Mouse (Mus musculus): ENCODE results near the gene Iqcn. TPM values are rescaled to one million over a fixed set of nuclear protein-coding genes. Genes with fewer than 3 reads are reported as not detected.

The Iqcn gene
- polyA plus RNA-seq, 1 experiment from 2014 or later, result not detected

GRCm38 (mm10) chr8:70729808-70730475 lies 26.7 kb downstream of the Iqcn start:
- Histone ChIP-seq H3K4me3 (ENCODE audit: low read length) (peak overlapping the region; percentile 14; the same call in 1 of the 2 replicates), H3K4me1 (ENCODE audit: control insufficient read depth, insufficient read depth, low read depth, low read length) (no peaks in the 10 kb centered on the region), H3K27ac (ENCODE audit: low read depth, low read length) (no peak overlapping the region), H3K27me3 (replicated peaks; ENCODE audit: control insufficient read depth, insufficient read depth, low read length) (peaks cover 26% of the 10 kb centered on the region), H3K36me3 (ENCODE audit: control insufficient read depth, insufficient read depth, low read length) (no peaks in the 10 kb centered on the region), H3K9ac (ENCODE audit: low read depth, low read length) (no peak overlapping the region), H3K4me2 (ENCODE audit: low read length) (peak overlapping the region; percentile 38), H3K9me3 (ENCODE audit: control insufficient read depth, low read length) (no peaks in the 10 kb centered on the region)
- ATAC-seq, result no peak
- WGBS, result 5% methylated on average over 34 of the region's 34 CpGs

GRCm38 (mm10) chr8:70730956-70731355 lies 27.7 kb downstream of the Iqcn start:
- Histone ChIP-seq H3K4me1 (ENCODE audit: control insufficient read depth, insufficient read depth, low read depth, low read length) (no peaks in the 10 kb centered on the region), H3K9ac (ENCODE audit: low read depth, low read length) (no peak overlapping the region), H3K4me2 (ENCODE audit: low read length) (no peak overlapping the region), H3K27me3 (replicated peaks; ENCODE audit: control insufficient read depth, insufficient read depth, low read length) (peaks cover 26% of the 10 kb centered on the region), H3K36me3 (ENCODE audit: control insufficient read depth, insufficient read depth, low read length) (no peaks in the 10 kb centered on the region), H3K4me3 (ENCODE audit: low read length) (no peak overlapping the region), H3K27ac (ENCODE audit: low read depth, low read length) (no peak overlapping the region), H3K9me3 (ENCODE audit: control insufficient read depth, low read length) (no peaks in the 10 kb centered on the region)
- ATAC-seq, result no peak
- WGBS, result 86% methylated on average over 4 of the region's 4 CpGs

GRCm38 (mm10) chr8:70737705-70738104 lies 34.4 kb downstream of the Iqcn start:
- ATAC-seq, result no peak
- WGBS, result 72% methylated on average over 5 of the region's 5 CpGs
- H3K4me3 ChIP-seq (ENCODE audit: low read length), result no peak overlapping the region
- H3K27ac ChIP-seq (ENCODE audit: low read depth, low read length), result no peak overlapping the region
- H3K4me1 ChIP-seq (ENCODE audit: control insufficient read depth, insufficient read depth, low read depth, low read length), result no peaks in the 10 kb centered on the region
- peaks cover 9% of the 10 kb centered on the region for H3K27me3 ChIP-seq (replicated peaks; ENCODE audit: control insufficient read depth, insufficient read depth, low read length)
- no peak overlapping the region for H3K4me2 ChIP-seq (ENCODE audit: low read length)
- no peaks in the 10 kb centered on the region for H3K36me3 ChIP-seq (ENCODE audit: control insufficient read depth, insufficient read depth, low read length)
- no peak overlapping the region for H3K9ac ChIP-seq (ENCODE audit: low read depth, low read length)
- H3K9me3 ChIP-seq (ENCODE audit: control insufficient read depth, low read length), result no peaks in the 10 kb centered on the region

- no peak for ATAC-seq
- H3K9ac ChIP-seq (ENCODE audit: low read depth, low read length), result no peak overlapping the region
- H3K36me3 ChIP-seq (ENCODE audit: control insufficient read depth, insufficient read depth, low read length), result no peaks in the 10 kb centered on the region
- H3K4me1 ChIP-seq (ENCODE audit: control insufficient read depth, insufficient read depth, low read depth, low read length), result peaks cover 4% of the 10 kb centered on the region
- WGBS, result 72% methylated on average over 3 of the region's 3 CpGs
- H3K27me3 ChIP-seq (replicated peaks; ENCODE audit: control insufficient read depth, insufficient read depth, low read length), result peaks cover 15% of the 10 kb centered on the region
- H3K9me3 ChIP-seq (ENCODE audit: control insufficient read depth, low read length), result no peaks in the 10 kb centered on the region
- no peak overlapping the region for H3K4me2 ChIP-seq (ENCODE audit: low read length)
- no peak overlapping the region for H3K27ac ChIP-seq (ENCODE audit: low read depth, low read length)
- no peak overlapping the region for H3K4me3 ChIP-seq (ENCODE audit: low read length)
Observed at GRCm38 (mm10) chr8:70738211-70738610, 35.0 kb downstream of the Iqcn start.

GRCm38 (mm10) chr8:70741661-70742060 lies 38.4 kb downstream of the Iqcn start:
- Histone ChIP-seq H3K4me1 (ENCODE audit: control insufficient read depth, insufficient read depth, low read depth, low read length) (peaks cover 13% of the 10 kb centered on the region), H3K4me3 (ENCODE audit: low read length) (no peak overlapping the region), H3K27ac (ENCODE audit: low read depth, low read length) (no peak overlapping the region), H3K4me2 (ENCODE audit: low read length) (no peak overlapping the region), H3K9ac (ENCODE audit: low read depth, low read length) (no peak overlapping the region), H3K36me3 (ENCODE audit: control insufficient read depth, insufficient read depth, low read length) (no peaks in the 10 kb centered on the region), H3K9me3 (ENCODE audit: control insufficient read depth, low read length) (no peaks in the 10 kb centered on the region), H3K27me3 (replicated peaks; ENCODE audit: control insufficient read depth, insufficient read depth, low read length) (peaks cover 35% of the 10 kb centered on the region)
- WGBS, result 63% methylated on average over 5 of the region's 5 CpGs
- ATAC-seq, result no peak

GRCm38 (mm10) chr8:70742176-70742575 lies 38.9 kb downstream of the Iqcn start:
- Histone ChIP-seq H3K4me2 (ENCODE audit: low read length) (no peak overlapping the region), H3K4me3 (ENCODE audit: low read length) (no peak overlapping the region), H3K27me3 (replicated peaks; ENCODE audit: control insufficient read depth, insufficient read depth, low read length) (peaks cover 36% of the 10 kb centered on the region), H3K4me1 (ENCODE audit: control insufficient read depth, insufficient read depth, low read depth, low read length) (peaks cover 13% of the 10 kb centered on the region), H3K9me3 (ENCODE audit: control insufficient read depth, low read length) (no peaks in the 10 kb centered on the region), H3K9ac (ENCODE audit: low read depth, low read length) (no peak overlapping the region), H3K27ac (ENCODE audit: low read depth, low read length) (no peak overlapping the region), H3K36me3 (ENCODE audit: control insufficient read depth, insufficient read depth, low read length) (no peaks in the 10 kb centered on the region)
- 73% methylated on average over 11 of the region's 11 CpGs for WGBS
- ATAC-seq, result no peak

- Histone ChIP-seq H3K4me1 (ENCODE audit: control insufficient read depth, insufficient read depth, low read depth, low read length) (peaks cover 13% of the 10 kb centered on the region), H3K27me3 (replicated peaks; ENCODE audit: control insufficient read depth, insufficient read depth, low read length) (peaks cover 36% of the 10 kb centered on the region), H3K4me2 (ENCODE audit: low read length) (peak overlapping the region; percentile 67), H3K27ac (ENCODE audit: low read depth, low read length) (no peak overlapping the region), H3K9me3 (ENCODE audit: control insufficient read depth, low read length) (no peaks in the 10 kb centered on the region), H3K36me3 (ENCODE audit: control insufficient read depth, insufficient read depth, low read length) (no peaks in the 10 kb centered on the region), H3K4me3 (ENCODE audit: low read length) (peak overlapping the region; percentile 40), H3K9ac (ENCODE audit: low read depth, low read length) (peak overlapping the region; percentile 38)
- WGBS, result 2% methylated on average over 38 of the region's 38 CpGs
- no peak; the same call in 1 of the 2 replicates for ATAC-seq
Observed at GRCm38 (mm10) chr8:70742981-70743655, 39.9 kb downstream of the Iqcn start.

- 0 out of 2 replicates have a peak, but pooled peaks have one; percentile 28 for ATAC-seq
- H3K27me3 ChIP-seq (replicated peaks; ENCODE audit: control insufficient read depth, insufficient read depth, low read length), result peaks cover 36% of the 10 kb centered on the region
- peak overlapping the region; percentile 52 for H3K9ac ChIP-seq (ENCODE audit: low read depth, low read length)
- H3K4me3 ChIP-seq (ENCODE audit: low read length), result peak overlapping the region; percentile 40
- H3K36me3 ChIP-seq (ENCODE audit: control insufficient read depth, insufficient read depth, low read length), result no peaks in the 10 kb centered on the region
- H3K9me3 ChIP-seq (ENCODE audit: control insufficient read depth, low read length), result no peaks in the 10 kb centered on the region
- peaks cover 13% of the 10 kb centered on the region for H3K4me1 ChIP-seq (ENCODE audit: control insufficient read depth, insufficient read depth, low read depth, low read length)
- peak overlapping the region; percentile 67 for H3K4me2 ChIP-seq (ENCODE audit: low read length)
- no peak overlapping the region for H3K27ac ChIP-seq (ENCODE audit: low read depth, low read length)
- 3% methylated on average over 48 of the region's 48 CpGs for WGBS
Observed at GRCm38 (mm10) chr8:70743656-70744590, 40.7 kb downstream of the Iqcn start.

GRCm38 (mm10) chr8:70744806-70745205 lies 41.5 kb downstream of the Iqcn start:
- 55% methylated on average over 11 of the region's 11 CpGs for WGBS
- ATAC-seq, result no peak
- Histone ChIP-seq H3K9ac (ENCODE audit: low read depth, low read length) (no peak overlapping the region), H3K36me3 (ENCODE audit: control insufficient read depth, insufficient read depth, low read length) (no peaks in the 10 kb centered on the region), H3K27ac (ENCODE audit: low read depth, low read length) (no peak overlapping the region), H3K27me3 (replicated peaks; ENCODE audit: control insufficient read depth, insufficient read depth, low read length) (peaks cover 37% of the 10 kb centered on the region), H3K4me3 (ENCODE audit: low read length) (no peak overlapping the region; the same call in 1 of the 2 replicates), H3K4me1 (ENCODE audit: control insufficient read depth, insufficient read depth, low read depth, low read length) (peaks cover 13% of the 10 kb centered on the region), H3K9me3 (ENCODE audit: control insufficient read depth, low read length) (no peaks in the 10 kb centered on the region), H3K4me2 (ENCODE audit: low read length) (no peak overlapping the region; the same call in 1 of the 2 replicates)
